Mouse (Mus musculus) MEL (cell line): ENCODE measurements at regions not wholly inside any gene's neighbourhood (a gene's known extent, or its start where the extent isn't known, plus 50 kb on each side); places are given as distances from the start of the nearest gene placed in this dataset.

Experiments used
- DNase-seq: peaks from one replicate; pipeline ENCODE4 v3.0.0; 2011; ENCODE audit warnings: low read depth, low spot score
- H3K27ac ChIP-seq: 2 replicates; pipeline ENCODE4 v1.5.1; 2012; ENCODE audit warnings: low read depth, mild to moderate bottlenecking, control low read depth, low read length, moderate library complexity; ENCODE audit not compliant: control insufficient read depth
- H3K27me3 ChIP-seq, 2 experiments: fragments of 150-350 bp in 1 of 2; sonication (generic) in 1 of 2; 2 replicates each; pipeline ENCODE4 v1.6.1; 2012; ENCODE audit warnings: low read length in 2 of 2, mild to moderate bottlenecking in 2 of 2, improper control_type of control experiment in 1 of 2, moderate library complexity in 1 of 2; ENCODE audit not compliant: insufficient read depth in 2 of 2, control insufficient read depth in 1 of 2
- H3K36me3 ChIP-seq, 2 experiments: 2 replicates each; pipeline ENCODE4 v1.6.1; 2012 to 2014; ENCODE audit warnings: low read length in 2 of 2, improper control_type of control experiment in 1 of 2, inconsistent platforms in 1 of 2, mild to moderate bottlenecking in 1 of 2; ENCODE audit not compliant: insufficient read depth in 2 of 2, control insufficient read depth in 1 of 2
- H3K4me1 ChIP-seq, 2 experiments: fragments of 150-350 bp in 1 of 2; sonication (generic) in 1 of 2; 2 replicates each; pipeline ENCODE4 v1.6.1; 2012; ENCODE audit warnings: low read length in 2 of 2, improper control_type of control experiment in 1 of 2, mild to moderate bottlenecking in 1 of 2; ENCODE audit not compliant: insufficient read depth in 2 of 2, control insufficient read depth in 1 of 2
- H3K4me3 ChIP-seq, 2 experiments: fragments of 150-350 bp in 1 of 2; sonication (generic) in 1 of 2; 2 replicates each; pipeline ENCODE4 v1.5.1; 2012; ENCODE audit warnings: low read depth in 2 of 2, low read length in 2 of 2, mild to moderate bottlenecking in 2 of 2, moderate library complexity in 2 of 2, control low read depth in 1 of 2, improper control_type of control experiment in 1 of 2; ENCODE audit not compliant: control insufficient read depth in 1 of 2, insufficient read depth in 1 of 2
- H3K79me2 ChIP-seq: 2 replicates; pipeline ENCODE4 v1.6.1; 2012; ENCODE audit warnings: mild to moderate bottlenecking, low read length, moderate library complexity; ENCODE audit not compliant: control insufficient read depth, poor library complexity, insufficient read depth
- H3K9ac ChIP-seq: 2 replicates; pipeline ENCODE4 v1.6.1; 2012; ENCODE audit warnings: low read depth, mild to moderate bottlenecking, control low read depth, low read length, moderate library complexity; ENCODE audit not compliant: control insufficient read depth, poor library complexity, severe bottlenecking
- H3K9me3 ChIP-seq: fragments of 150-350 bp; sonication (generic); replicated peaks from 2 replicates; pipeline ENCODE4 v1.6.1; 2012; ENCODE audit warnings: mild to moderate bottlenecking, low read length, improper control_type of control experiment, moderate library complexity; ENCODE audit not compliant: insufficient read depth
- BHLHE40 ChIP-seq: IDR thresholded peaks from 2 replicates; pipeline ENCODE4 v1.6.1; 2012; ENCODE audit warnings: low read depth, mild to moderate bottlenecking, inconsistent platforms, low read length, improper control_type of control experiment, borderline replicate concordance
- CHD1 ChIP-seq: IDR thresholded peaks from 2 replicates; pipeline ENCODE4 v1.6.1; 2012; ENCODE audit warnings: low read depth, mild to moderate bottlenecking, inconsistent platforms, low read length, improper control_type of control experiment
- E2F4 ChIP-seq: IDR thresholded peaks from 2 replicates; pipeline ENCODE4 v1.6.1; 2011; ENCODE audit warnings: low read depth, low read length, improper control_type of control experiment, borderline replicate concordance
- GABPA ChIP-seq: IDR thresholded peaks from 2 replicates; pipeline ENCODE4 v1.6.1; 2012; ENCODE audit warnings: low read depth, mild to moderate bottlenecking, inconsistent platforms, low read length, improper control_type of control experiment, moderate library complexity
- GATA1 ChIP-seq: IDR thresholded peaks from 2 replicates; pipeline ENCODE4 v1.6.1; 2011; ENCODE audit warnings: low read depth, low read length, improper control_type of control experiment
- HCFC1 ChIP-seq: IDR thresholded peaks from 2 replicates; pipeline ENCODE4 v1.6.1; 2012; ENCODE audit warnings: low read depth, mild to moderate bottlenecking, inconsistent platforms, low read length, improper control_type of control experiment, moderate library complexity
- JUND ChIP-seq: IDR thresholded peaks from 2 replicates; pipeline ENCODE4 v1.6.1; 2011; ENCODE audit warnings: low read depth, mild to moderate bottlenecking, improper control_type of control experiment, low read length
- MAFK ChIP-seq: IDR thresholded peaks from 2 replicates; pipeline ENCODE4 v1.6.1; 2011; ENCODE audit warnings: low read depth, mild to moderate bottlenecking, low read length, improper control_type of control experiment, borderline replicate concordance
- MAZ ChIP-seq: IDR thresholded peaks from 2 replicates; pipeline ENCODE4 v1.6.1; 2012; ENCODE audit warnings: low read depth, mild to moderate bottlenecking, inconsistent platforms, low read length, improper control_type of control experiment
- MEF2A ChIP-seq: IDR thresholded peaks from 2 replicates; pipeline ENCODE4 v1.6.1; 2014; ENCODE audit warnings: low read depth, mild to moderate bottlenecking, inconsistent platforms, low read length, improper control_type of control experiment; ENCODE audit not compliant: poor library complexity, insufficient replicate concordance, severe bottlenecking; ENCODE audit errors: extremely low read depth
- POLR2A ChIP-seq, 2 experiments: IDR thresholded peaks; 2 replicates each; pipeline ENCODE4 v1.6.1; 2011 to 2012; ENCODE audit warnings: low read length in 2 of 2, mild to moderate bottlenecking in 2 of 2, control low read depth in 1 of 2, improper control_type of control experiment in 1 of 2, low read depth in 1 of 2, moderate library complexity in 1 of 2; ENCODE audit not compliant: control insufficient read depth in 1 of 2, insufficient read depth in 1 of 2, poor library complexity in 1 of 2
- RAD21 ChIP-seq: IDR thresholded peaks from 2 replicates; pipeline ENCODE4 v1.6.1; 2011; ENCODE audit warnings: mild to moderate bottlenecking, low read depth, low read length, improper control_type of control experiment
- SIN3A ChIP-seq: IDR thresholded peaks from 2 replicates; pipeline ENCODE4 v1.6.1; 2012; ENCODE audit warnings: low read length, improper control_type of control experiment, inconsistent platforms
- TAL1 ChIP-seq: IDR thresholded peaks from 2 replicates; pipeline ENCODE4 v1.6.1; 2012; ENCODE audit warnings: mild to moderate bottlenecking, inconsistent platforms, low read length, moderate library complexity, mixed read lengths
- TBP ChIP-seq: IDR thresholded peaks from 2 replicates; pipeline ENCODE4 v1.8.0; 2011; ENCODE audit warnings: low read depth, low read length, improper control_type of control experiment
- TCF12 ChIP-seq: IDR thresholded peaks from 2 replicates; pipeline ENCODE4 v1.6.1; 2014; ENCODE audit warnings: low read depth, mild to moderate bottlenecking, inconsistent platforms, low read length, improper control_type of control experiment, moderate library complexity
- UBTF ChIP-seq: IDR thresholded peaks from 2 replicates; pipeline ENCODE4 v1.6.1; 2012; ENCODE audit warnings: low read depth, mild to moderate bottlenecking, inconsistent platforms, low read length, improper control_type of control experiment, moderate library complexity, borderline replicate concordance; ENCODE audit not compliant: insufficient read depth
- USF1 ChIP-seq: IDR thresholded peaks from 2 replicates; pipeline ENCODE4 v1.6.1; 2014; ENCODE audit warnings: low read depth, mild to moderate bottlenecking, inconsistent platforms, low read length, improper control_type of control experiment, moderate library complexity
- ZKSCAN1 ChIP-seq: IDR thresholded peaks from 2 replicates; pipeline ENCODE4 v1.6.1; 2012; ENCODE audit warnings: low read depth, mild to moderate bottlenecking, inconsistent platforms, low read length, improper control_type of control experiment, moderate library complexity
- ZMIZ1 ChIP-seq: IDR thresholded peaks from 2 replicates; pipeline ENCODE4 v1.6.1; 2012; ENCODE audit warnings: low read depth, mild to moderate bottlenecking, inconsistent platforms, low read length, improper control_type of control experiment, moderate library complexity

GRCm38 (mm10) chr10:66879071-66879470 is 216.9 kb upstream of the Jmjd1c start:
- Histone ChIP-seq H3K27me3 (no peaks in the 10 kb centered on the region), H3K27ac (no peak overlapping the region), H3K9ac (no peak overlapping the region), H3K4me3 (no peak overlapping the region), H3K79me2 (no peaks in the 10 kb centered on the region), H3K4me1 (no peaks in the 10 kb centered on the region), H3K36me3 (no peaks in the 10 kb centered on the region), H3K9me3 (no peaks in the 10 kb centered on the region)
- TF ChIP-seq GATA1 (no peak), MAFK (no peak), MEF2A (no peak), TBP (no peak), ZKSCAN1 (no peak), POLR2A (IDR thresholded peaks at IDR 0.05; ENCODE audit: control insufficient read depth in 1 of 2, insufficient read depth in 1 of 2, low read depth in 1 of 2, low read length in 2 of 2, poor library complexity in 1 of 2) (no peak), GABPA (no peak), ZMIZ1 (no peak), CHD1 (no peak)
- no peak for DNase-seq

GRCm38 (mm10) chr10:66882825-66883224 is 213.1 kb upstream of the Jmjd1c start:
- no peak overlapping the region for H3K9ac ChIP-seq
- no peak for TF ChIP-seq TAL1
- TF ChIP-seq JUND, result no peak
- TF ChIP-seq GATA1, result no peak
- TF ChIP-seq MAFK, result no peak
- TF ChIP-seq POLR2A (IDR thresholded peaks at IDR 0.05; ENCODE audit: control insufficient read depth in 1 of 2, insufficient read depth in 1 of 2, low read depth in 1 of 2, low read length in 2 of 2, poor library complexity in 1 of 2), result no peak
- TF ChIP-seq MAZ, result no peak
- no peak for TF ChIP-seq BHLHE40
- no peak for TF ChIP-seq HCFC1
- TF ChIP-seq, all 39 proteins: peak for 0
- no peak for DNase-seq
- H3K36me3 ChIP-seq, result no peaks in the 10 kb centered on the region
- H3K4me3 ChIP-seq, result no peak overlapping the region
- no peaks in the 10 kb centered on the region for H3K27me3 ChIP-seq
- no peak overlapping the region for H3K27ac ChIP-seq
- no peaks in the 10 kb centered on the region for H3K9me3 ChIP-seq
- no peaks in the 10 kb centered on the region for H3K79me2 ChIP-seq
- H3K4me1 ChIP-seq, result no peaks in the 10 kb centered on the region

GRCm38 (mm10) chr10:66885575-66885974 is 210.3 kb upstream of the Jmjd1c start:
- Histone ChIP-seq H3K9ac (no peak overlapping the region), H3K79me2 (no peaks in the 10 kb centered on the region), H3K4me3 (no peak overlapping the region), H3K27ac (no peak overlapping the region), H3K27me3 (no peaks in the 10 kb centered on the region), H3K9me3 (no peaks in the 10 kb centered on the region), H3K4me1 (no peaks in the 10 kb centered on the region), H3K36me3 (no peaks in the 10 kb centered on the region)
- TF ChIP-seq RAD21 (no peak), POLR2A (IDR thresholded peaks at IDR 0.05; ENCODE audit: control insufficient read depth in 1 of 2, insufficient read depth in 1 of 2, low read depth in 1 of 2, low read length in 2 of 2, poor library complexity in 1 of 2) (no peak), E2F4 (no peak), TCF12 (no peak), JUND (no peak), TBP (no peak), USF1 (no peak), BHLHE40 (no peak), UBTF (no peak), SIN3A (no peak), HCFC1 (no peak), MAZ (no peak)
- no peak for DNase-seq
